Mouse (Mus musculus) left cerebral cortex, postnatal 10 days (tissue): Measurements from ENCODE around the gene Jakmip3. TPM values are rescaled to one million over a fixed set of nuclear protein-coding genes. Genes with fewer than 3 reads are reported as not detected.

Experiments used
- DNase-seq, 2 experiments: peaks; one replicate each; pipeline ENCODE4 v3.0.0; 2021 to 2022; ENCODE audit warnings: low spot score in 2 of 2, mixed read lengths in 1 of 2; ENCODE audit errors: extremely low spot score in 1 of 2
- intact Hi-C: fragments of 180-260 bp; cut with DNase I; formaldehyde crosslinking; loops from one replicate; pipeline ENCODE4 v1.15.1; 2025
- total RNA-seq, 2 experiments: library from RNA; stranded (reverse); gene quantifications; 2 replicates each; pipeline ENCODE4 v1.2.3; 2021

The Jakmip3 gene
- total RNA-seq, 2 experiments from 2014 or later = 40.9 to 43.6 TPM

DNA sequence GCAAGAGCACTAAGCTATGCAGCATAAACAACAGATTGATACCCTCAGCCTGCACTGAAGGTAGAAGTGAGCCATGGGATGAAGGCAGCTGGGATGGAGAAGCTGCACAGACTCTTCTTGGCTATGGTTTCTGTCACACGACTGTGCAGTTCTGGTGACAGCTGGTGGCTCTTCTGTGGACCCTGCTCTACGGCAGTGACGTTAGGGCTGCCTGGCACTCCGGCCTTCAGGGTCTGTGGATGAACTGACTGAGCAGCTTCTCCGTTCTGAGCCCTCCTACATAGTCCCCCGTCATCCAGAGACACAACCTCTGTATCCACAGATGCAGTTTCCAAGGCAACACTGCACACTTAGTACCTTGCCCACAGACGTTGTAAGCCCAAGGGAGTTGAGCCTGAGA, 186.0 kb downstream of the Jakmip3 start:
- intact Hi-C loops = no loop called here
- DNase-seq = peak in 1 of 2 experiments; percentile 25

DNA sequence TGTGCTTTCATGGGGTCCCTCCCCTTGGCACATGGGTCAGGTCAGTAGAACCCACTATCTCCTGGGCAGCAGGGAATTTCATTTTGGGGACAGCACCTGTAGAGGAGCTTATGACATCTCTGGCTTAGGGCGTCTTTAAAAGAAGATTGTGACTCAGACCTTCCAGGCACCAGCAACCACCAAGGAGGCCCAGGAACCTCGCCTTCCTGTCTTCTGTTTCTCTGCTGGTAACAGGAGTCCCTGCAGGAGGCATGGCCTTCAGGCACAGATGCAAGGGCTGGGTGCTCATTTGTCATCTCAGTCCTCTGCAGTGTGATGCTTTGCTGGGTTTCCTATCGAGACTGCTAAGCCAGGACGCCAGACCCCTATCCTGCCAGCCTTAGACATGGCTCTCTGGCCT, 188.5 kb downstream of the Jakmip3 start:
- intact Hi-C loops = no loop called here
- DNase-seq = no peak

DNA sequence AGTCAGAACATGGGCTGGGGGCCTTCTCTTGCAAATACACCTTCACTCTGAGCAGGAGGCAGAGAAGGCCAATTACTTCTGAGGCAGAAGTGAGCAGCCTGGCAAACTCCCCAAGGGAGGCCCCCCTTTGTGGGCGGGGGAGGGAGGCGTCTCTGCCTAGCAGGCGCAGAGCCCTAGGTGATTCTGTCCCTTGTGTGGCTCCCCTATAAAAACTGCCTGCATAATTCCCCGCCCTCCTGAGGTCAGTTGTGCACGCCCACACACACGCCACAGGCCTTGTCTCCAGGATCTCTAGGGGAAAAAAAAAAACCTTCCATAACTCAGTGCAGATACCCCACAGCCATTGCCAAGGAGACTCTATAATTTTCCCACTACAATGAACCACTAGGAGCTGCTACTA, 189.8 kb downstream of the Jakmip3 start:
- DNase-seq = no peak
- intact Hi-C loops = no loop called here

DNA sequence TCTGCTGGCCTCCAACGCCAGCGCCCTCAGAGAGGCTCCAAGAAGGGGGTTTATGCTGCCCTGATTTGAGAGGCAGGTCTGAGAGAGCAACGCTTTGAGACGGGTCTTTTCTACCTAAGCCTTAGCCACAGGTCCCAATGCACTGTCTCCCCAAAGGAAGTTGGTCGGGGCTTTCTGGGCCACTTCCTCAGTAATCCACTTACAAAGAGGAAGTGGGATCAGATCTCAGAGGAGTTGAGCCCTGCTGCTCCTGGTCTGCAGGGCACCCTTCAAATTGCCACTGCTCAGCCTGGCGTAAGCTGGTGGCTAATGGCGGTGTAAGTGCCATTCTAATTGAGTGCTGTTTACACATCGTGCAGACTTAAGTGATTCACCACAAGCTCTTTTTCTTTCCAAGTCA, 191.0 kb downstream of the Jakmip3 start:
- intact Hi-C loops = no loop called here
- DNase-seq = no peak

DNA sequence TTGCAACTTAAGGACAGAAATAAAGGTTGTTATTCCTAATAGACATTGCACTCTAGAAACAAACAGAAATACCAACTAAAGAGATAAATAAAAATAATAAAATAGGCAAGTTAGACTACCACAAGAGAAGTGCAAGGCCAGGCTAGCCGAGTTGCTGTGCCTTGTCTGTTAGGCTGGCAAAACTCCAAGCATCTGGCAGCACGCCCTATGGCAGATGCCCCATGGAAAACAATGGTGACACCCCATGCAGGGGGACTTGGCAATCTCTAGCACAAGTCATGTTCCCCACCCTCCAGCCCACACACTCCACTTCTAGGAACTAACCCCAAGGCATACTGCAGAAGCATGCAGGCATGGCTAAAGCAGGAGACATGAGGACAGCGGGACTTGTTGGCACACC, 192.9 kb downstream of the Jakmip3 start:
- DNase-seq = peak in 1 of 2 experiments; percentile 53

More for the DNA sequence above, 192.9 kb downstream of the Jakmip3 start:
- intact Hi-C loops = no loop called here

Other genes with a start within 250 kb of the Jakmip3 start
- gene Ppp2r2d, start 94.7 kb upstream of the Jakmip3 start, total RNA-seq = 10 to 100 TPM; 92.2 to 92.6 TPM
- gene Mapk1ip1, start 94.5 kb upstream of the Jakmip3 start, total RNA-seq = 10 to 100 TPM; 31.2 to 32.1 TPM
- gene Bnip3, start 31.2 kb upstream of the Jakmip3 start, total RNA-seq = 100 to 1,000 TPM; 103 to 104 TPM
- gene Dpysl4, start 145.3 kb downstream of the Jakmip3 start, total RNA-seq = 100 to 1,000 TPM; 119 to 126 TPM